Mouse (Mus musculus): ENCODE measurements around the gene Vmn2r85.
"Not testable (repeated sequence)": the region's sequence is repeated elsewhere in the genome, so short reads cannot be mapped to it uniquely, and the experiment has no call there.

Gene Vmn2r85

DNA sequence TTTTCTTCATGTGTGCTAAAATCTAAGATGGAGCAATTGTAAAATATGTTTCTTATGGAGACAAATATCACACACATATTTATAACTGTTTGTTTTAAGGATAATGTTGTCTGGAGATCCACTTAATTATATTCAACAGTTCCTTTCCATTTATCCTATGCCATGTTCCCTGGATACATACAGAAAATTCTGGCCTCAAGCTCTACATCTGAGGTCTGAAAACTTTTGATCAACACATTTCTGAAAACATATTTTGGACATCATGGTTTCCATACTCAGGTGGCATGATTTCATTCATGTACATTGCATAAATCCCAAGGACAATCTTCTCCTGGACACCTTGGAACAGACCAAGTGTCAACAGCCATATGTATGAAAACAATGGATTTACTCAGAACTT lies at the start of gene Vmn2r85:
Gene Vmn2r85 (minus strand): TSS at position 101 of the 400 bp plus-strand sequence.
- not testable (repeated sequence) for DNase-seq (ENCODE audit: low spot score)

DNA sequence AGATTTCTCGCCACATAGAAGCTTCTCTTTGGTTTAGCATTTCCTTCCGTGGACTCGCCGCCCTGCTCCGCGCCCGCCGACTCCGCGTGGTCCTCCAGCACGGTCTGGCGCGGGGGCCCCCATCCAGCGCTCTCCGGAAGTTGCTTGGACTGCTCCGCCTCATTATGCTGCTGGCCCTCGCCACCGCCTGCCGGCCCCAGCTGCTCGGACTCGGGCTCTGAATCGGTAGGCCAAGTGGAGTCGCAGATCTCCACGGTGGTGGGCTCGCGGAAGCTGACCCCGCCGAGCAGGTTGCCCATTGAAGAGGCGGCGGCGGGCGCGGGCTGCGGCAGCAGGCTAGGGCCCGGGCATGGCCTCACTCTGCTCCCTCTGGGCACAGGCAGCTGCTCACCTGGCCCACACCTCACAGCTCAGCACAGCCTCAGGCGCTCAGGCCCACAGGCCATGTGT lies 40.8 kb upstream of the Vmn2r85 start:
- DNase-seq (ENCODE audit: low spot score) = no peak

DNA sequence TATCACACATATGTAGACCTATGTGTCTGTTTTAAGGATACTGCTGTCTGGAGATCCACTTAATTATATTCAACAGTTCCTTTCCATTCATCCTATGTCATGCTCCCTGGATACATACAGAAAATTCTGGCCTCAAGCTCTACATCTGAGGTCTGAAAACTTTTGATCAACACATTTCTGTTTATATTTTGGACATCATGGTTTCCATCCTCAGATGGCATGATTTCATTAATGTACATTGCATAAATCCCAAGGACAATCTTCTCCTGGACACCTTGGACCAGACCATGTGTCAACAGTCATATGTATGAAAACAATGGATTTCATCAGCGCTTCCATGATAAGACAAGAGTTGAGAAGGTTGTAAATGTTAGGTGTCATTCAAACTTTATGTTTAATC lies 26.4 kb upstream of the Vmn2r85 start, which contains the start of gene Vmn2r86:
Gene Vmn2r86 (minus strand): TSS at position 101 of the 400 bp plus-strand sequence.
- DNase-seq (ENCODE audit: low spot score) = not testable (repeated sequence)

DNA sequence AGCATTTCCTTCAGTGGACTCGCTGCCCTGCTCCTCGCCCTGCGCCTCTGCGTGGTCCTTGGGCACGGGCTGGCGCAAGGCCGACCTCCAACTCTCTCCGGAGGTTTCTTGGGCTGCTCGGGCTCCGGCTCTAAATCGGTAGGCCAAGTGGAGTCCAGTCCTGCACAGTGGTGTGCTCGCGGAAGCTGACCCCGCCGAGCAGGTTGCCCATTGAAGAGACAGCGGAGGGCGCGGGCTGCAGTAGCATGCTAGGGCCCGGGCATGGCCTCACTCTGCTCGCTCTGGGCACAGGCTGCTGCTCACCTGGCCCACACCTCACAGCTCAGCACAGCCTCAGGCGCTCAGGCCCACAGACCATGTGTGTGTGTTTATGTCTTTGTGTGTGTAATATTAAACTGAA lies 15.3 kb upstream of the Vmn2r85 start:
- no peak for DNase-seq (ENCODE audit: low spot score)

DNA sequence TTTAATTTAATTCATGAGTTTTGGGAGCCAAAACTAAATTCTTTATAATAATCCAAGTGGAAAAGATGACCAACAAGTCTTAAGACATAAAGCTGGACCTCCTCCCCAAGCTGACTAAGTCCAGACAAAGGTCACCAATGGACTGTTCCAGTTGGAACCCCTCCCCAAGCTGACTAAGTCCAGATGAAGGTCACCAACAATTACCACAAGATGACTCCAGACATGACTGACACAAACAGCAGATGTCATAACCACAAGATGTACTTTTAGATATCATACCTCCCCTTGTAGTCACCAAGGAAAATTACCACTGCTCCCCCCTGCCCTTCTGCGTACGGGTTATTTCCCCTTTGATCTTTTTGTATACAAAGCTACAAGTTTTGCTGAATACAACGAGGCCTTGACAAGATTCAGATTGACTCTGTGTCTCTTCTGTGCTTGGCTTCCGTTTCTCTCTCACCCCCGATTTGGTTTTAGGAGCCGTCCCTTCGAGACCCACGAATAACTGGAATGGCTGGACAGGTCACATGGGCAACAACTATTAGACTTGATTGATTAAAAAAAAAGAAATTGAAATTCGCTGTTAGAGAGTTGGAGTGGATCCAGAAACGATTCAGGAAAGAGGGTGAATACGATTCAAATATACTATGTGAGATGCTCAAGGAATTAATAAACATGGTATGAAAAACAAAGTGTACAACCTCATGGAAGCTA lies 4.8 kb upstream of the Vmn2r85 start:
- DNase-seq (ENCODE audit: low spot score) = not testable (repeated sequence)

DNA sequence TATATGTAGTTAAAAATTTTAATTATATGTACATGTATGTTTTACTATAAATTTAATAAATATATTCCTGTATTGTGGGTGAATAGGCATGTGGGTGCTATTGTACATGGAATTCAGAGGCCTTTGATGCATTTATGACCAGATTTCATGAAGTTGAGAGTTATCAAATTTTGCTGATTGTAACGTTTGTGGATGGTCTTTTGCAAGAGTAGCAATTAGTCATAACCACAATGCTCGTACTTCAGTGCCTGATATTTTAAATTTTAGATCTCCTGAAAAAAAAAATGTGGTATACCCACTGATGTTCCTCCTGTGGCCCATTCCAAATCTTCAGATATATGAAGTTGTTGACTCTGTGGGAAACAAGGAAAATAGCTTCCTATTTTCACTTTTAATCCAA lies 7.1 kb downstream of the Vmn2r85 start:
- DNase-seq (ENCODE audit: low spot score) = not testable (repeated sequence)

DNA sequence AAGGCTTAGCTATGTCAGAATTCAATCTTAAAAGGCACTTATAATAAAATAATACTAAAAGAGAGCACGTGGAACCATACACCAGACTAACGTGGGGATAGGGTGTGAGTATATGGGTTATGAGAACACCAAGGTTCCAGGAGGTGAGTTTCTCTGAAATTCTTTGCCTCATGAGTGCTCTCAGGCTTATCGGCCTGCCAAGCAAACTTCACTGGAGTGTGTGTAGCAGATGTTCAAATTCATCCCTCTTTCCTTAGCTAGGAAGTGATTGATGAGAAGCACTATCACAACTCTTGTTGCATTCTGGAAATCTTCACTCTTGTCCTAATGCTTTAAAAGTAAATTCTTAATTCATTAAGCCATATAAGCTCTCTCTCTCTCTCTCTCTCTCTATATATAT lies 9.1 kb downstream of the Vmn2r85 start:
- DNase-seq (ENCODE audit: low spot score) = no peak

DNA sequence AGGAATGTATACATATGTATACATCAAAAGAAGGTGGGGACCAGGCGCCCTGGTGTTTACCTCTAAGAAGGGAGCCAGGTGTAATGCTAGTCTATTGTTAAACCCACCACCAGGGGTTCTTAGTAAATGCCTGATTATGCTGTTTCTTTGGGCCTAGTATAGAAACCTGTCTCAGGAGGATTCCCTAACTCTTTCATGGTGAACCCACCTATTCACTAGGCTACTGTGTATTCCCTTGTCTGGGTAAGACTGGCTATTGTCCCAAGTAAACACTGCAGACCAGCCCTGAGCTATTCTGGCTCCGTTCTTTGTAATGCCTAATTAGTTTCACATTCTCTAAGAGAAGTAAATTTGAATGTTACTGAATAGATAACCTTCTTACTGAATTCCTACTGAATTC lies 9.5 kb downstream of the Vmn2r85 start:
- DNase-seq (ENCODE audit: low spot score) = not testable (repeated sequence)

DNA sequence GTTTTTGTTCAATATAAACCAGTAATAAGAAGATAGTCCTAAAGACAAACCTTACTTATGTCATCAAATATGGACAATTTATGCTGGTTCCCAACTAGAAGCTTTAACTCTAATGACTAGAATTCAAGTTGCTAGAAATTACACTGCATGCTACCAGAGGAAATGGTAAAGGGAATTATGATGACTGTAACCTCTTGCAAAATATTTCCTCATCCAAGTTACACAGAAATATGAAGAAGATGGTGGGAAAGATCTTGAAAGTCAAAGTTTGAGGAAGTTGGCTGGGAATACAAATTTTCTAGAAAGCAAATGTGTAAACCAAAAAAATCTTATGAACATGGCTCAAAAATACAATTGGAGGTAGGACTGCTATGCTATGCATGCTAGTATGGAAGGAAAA lies 13.2 kb downstream of the Vmn2r85 start:
- DNase-seq (ENCODE audit: low spot score) = not testable (repeated sequence)

DNA sequence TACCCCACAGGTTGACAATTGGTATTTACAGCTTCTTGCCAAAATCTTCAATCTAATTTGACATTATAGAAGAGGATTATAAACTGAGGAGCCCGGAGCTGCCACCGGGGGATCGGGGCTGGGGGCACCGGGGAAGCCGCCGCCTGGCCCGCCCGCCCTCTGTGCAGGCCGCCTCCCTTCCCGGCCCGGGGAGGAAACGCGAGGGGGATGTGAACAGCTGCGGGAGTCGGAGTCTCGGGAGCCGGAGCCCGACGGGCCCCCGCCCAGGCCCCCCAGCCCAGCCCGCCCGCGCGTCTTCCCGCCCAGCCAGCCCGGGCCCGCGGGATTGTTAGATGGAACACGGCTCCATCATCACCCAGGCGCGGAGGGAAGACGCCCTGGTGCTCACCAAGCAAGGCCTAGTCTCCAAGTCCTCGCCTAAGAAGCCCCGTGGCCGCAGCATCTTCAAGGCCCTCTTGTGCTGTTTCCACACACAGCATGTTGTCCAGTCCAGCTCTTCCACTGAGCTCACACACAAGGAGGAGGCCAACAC lies 17.3 kb downstream of the Vmn2r85 start:
- not testable (repeated sequence) for DNase-seq (ENCODE audit: low spot score)

DNA sequence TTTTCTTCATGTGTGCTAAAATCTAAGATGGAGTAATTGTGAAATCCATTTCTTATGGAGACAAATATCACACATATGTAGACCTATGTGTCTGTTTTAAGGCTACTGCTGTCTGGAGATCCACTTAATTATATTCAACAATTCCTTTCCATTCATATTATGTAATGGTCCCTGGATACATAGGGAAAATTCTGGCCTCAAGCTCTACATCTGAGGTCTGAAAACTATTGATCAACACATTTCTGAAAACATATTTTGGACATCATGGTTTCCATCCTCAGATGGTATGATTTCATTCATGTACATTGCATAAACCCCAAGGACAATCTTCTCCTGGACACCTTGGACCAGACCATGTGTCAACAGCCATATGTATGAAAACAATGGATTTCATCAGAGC lies 35.3 kb downstream of the Vmn2r85 start, which contains the start of gene Vmn2r84:
Gene Vmn2r84 (minus strand): TSS at position 101 of the 400 bp plus-strand sequence.
- no peak for DNase-seq (ENCODE audit: low spot score)

DNA sequence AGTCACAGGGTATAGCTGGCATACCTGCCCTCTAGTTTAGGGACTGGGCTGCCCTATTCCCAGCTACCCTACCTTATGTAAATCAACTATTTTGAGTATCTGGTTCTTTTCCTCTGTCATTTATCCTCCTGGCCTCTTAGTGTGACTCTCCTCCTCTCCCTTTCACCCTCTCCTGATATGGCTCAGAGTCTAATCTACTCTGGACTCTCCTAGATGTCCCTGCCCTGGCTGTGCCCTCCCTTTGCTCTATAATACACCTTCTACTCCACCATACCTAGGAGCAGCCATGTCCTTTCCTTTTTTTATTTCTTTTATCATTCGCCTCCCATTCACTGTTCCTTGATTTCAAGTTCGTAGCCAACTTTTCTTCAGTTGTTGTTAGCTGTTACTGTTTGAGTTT lies 54.4 kb downstream of the Vmn2r85 start:
- DNase-seq (ENCODE audit: low spot score) = no peak

DNA sequence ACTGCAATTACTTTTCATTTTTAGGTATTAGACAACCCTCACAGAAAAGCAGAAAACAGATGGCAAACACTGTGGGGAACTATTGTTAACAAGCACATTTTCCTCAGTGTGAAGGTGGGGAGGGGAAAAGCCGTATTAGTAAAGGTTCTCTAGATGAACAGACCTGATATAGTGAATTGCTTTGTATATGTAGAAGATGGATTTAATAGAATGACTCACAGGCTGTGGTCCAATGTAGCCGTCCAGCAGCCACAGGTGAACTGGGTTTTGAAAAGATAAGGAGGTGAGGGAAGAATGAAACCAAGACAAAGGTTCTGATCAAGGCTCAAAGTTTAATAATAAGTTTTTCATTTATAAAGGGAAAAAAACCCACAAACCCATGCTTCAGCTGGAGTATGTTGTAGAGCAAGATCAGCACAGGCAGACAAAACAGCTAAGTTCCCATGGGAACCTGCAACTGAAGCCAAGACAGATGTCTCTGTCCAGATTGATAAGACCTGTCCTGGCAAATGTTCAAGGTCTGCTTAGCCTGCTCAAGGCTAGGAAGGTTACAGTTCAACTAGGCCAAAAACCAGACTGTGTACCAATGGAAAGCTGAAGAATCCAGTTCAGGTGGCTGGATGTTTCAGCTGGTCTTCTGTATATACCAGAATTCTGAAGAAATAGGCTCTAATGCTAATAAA lies 56.9 kb downstream of the Vmn2r85 start:
- DNase-seq (ENCODE audit: low spot score) = peak; percentile 5

DNA sequence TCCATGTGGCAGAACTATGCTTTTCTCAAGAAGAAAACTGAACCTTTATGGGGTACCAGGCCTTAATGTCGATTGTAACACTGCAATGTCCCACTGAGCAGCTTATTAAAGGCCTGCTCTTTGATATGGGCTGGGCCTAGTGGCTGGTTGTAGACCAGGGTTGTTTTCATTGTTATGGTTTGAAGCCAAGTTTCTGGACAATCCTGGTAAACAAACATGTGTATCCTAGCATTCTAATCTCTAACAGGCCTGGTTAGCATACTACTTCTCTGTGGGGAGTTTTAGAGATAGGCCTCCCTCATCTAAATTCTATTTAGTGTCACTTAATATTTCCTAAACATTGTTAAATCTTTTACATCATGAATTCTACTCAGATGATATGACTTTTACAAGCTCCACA lies 57.9 kb downstream of the Vmn2r85 start:
- DNase-seq (ENCODE audit: low spot score) = no peak

DNA sequence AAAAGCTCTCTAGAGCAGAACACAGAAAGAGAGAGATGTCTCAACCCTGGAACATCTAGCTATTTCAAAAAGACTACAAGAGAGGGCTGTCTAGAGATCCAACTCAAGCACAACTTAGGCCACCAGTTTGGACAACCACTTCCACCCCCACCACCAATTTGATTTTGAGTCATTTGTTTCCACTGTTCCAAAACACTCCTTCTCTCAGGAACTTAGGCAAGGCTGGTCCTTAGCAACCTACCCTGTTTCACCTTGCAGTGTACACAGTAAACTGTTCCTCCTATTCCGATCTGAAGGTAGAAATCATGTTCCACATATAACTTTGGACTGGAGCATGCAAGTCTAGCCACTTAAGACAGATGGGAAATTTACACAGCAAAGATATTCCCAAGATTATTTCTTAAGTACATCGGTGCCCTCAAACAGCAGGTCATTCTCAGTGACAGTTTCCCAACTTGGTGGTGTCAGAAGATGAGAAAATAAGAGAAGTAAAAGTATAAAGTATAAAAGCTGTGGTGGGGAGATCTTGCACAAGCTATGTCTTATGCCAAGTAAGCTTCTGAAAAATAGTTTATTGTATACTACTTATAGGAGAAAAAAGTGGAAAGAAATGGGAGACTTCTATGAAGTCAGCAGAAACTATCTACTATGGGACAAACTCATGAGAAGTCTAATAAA lies 59.4 kb downstream of the Vmn2r85 start:
- DNase-seq (ENCODE audit: low spot score) = no peak

DNA sequence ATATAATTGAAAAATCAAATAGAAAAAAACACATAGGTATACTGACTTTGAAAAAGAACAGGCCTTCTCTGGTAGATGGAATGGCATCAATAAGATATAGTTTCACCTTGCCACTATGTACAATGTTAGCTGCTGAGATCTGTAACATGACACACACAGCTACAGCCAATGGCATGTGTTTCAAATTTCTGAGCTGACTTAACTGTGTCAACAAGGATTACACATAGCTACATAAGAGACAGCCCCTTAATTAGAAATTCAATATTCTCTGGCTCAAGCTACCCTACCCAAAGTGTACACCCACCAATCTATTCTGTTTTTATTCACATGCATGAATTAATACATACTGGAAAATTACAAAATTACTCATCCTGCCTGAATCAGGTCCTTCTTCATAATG lies 61.1 kb downstream of the Vmn2r85 start:
- no peak for DNase-seq (ENCODE audit: low spot score)

DNA sequence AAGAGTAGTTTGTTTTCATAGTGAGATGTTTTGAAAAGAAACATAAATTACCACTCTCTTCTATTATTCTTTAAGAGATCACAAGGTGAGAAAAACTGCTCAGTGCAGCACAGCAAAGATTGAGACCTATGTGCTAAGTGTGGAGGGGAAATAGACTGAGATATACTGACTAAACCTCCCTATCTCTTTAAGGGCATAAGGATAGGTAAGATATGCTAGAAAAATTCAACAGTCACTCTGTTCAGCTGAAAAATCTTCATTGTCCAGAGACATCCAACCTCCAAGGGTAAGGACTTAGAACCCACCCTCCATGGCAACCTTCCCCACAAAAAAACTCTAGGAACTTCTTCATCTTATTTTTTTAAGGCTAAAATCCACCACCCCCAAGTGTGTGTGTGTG lies 64.7 kb downstream of the Vmn2r85 start:
- DNase-seq (ENCODE audit: low spot score) = no peak
